ENCODE assay signal across 8 mouse cellular contexts in genomic region chr17:75435599-75435998, GRCm38 (mm10). TPM values are rescaled to one million over a fixed set of nuclear protein-coding genes. Genes with fewer than 3 reads are reported as not detected.
A peak's percentile ranks its signal among the peaks of the same experiment; 100 is the strongest.
DNase-seq lines count a peak whose midpoint lies in the region; ATAC-seq lines count a peak whose summit lies in the region.

Gene Rasgrp3 (plus strand): TSS chr17:75435896.

- peak within 1 kb of the TSS; percentile 10; the same call in 1 of the 2 replicates for H3K4me3 ChIP-seq in hindbrain, embryonic 15.5 days
- H3K4me3 ChIP-seq in hindbrain, embryonic 11.5 days (ENCODE audit: low read depth, low read length) = no peak within 1 kb of the TSS
- H3K4me3 ChIP-seq in heart, embryonic 13.5 days = peak within 1 kb of the TSS; percentile 45
- no peak within 1 kb of the TSS for H3K4me3 ChIP-seq in limb, embryonic 12.5 days (replicated peaks)
- H3K4me3 ChIP-seq in stomach, embryonic 14.5 days (ENCODE audit: low read depth, low read length) = peak within 1 kb of the TSS; percentile 3; the same call in 1 of the 2 replicates
- H3K4me3 ChIP-seq in forebrain, embryonic 12.5 days (replicated peaks) = no peak within 1 kb of the TSS

- H3K4me1 ChIP-seq in hindbrain, embryonic 15.5 days (replicated peaks) = peaks cover 8% of the 10 kb centered on the region
- no peaks in the 10 kb centered on the region for H3K4me1 ChIP-seq in hindbrain, embryonic 11.5 days (replicated peaks; ENCODE audit: control insufficient read depth, insufficient read depth, low read length)
- H3K4me1 ChIP-seq in heart, embryonic 13.5 days = peaks cover 20% of the 10 kb centered on the region
- peaks cover 6% of the 10 kb centered on the region; the same call in 1 of the 2 replicates for H3K4me1 ChIP-seq in limb, embryonic 12.5 days (replicated peaks)
- H3K4me1 ChIP-seq in stomach, embryonic 14.5 days (ENCODE audit: control insufficient read depth, insufficient read depth, low read length) = peaks cover 4% of the 10 kb centered on the region; the same call in 1 of the 2 replicates
- H3K4me1 ChIP-seq in forebrain, embryonic 12.5 days = 0 out of 2 replicates have a peak, but pooled peaks cover 4% of the 10 kb centered on the region

- 0 out of 2 replicates have a peak within 1 kb of the TSS, but pooled peaks have one; percentile 34 for H3K27ac ChIP-seq in hindbrain, embryonic 15.5 days (replicated peaks)
- H3K27ac ChIP-seq in hindbrain, embryonic 11.5 days (ENCODE audit: low read depth, low read length) = no peak within 1 kb of the TSS
- peak within 1 kb of the TSS; percentile 78 for H3K27ac ChIP-seq in heart, embryonic 13.5 days (replicated peaks)
- H3K27ac ChIP-seq in limb, embryonic 12.5 days = peak within 1 kb of the TSS; percentile 23; the same call in 1 of the 2 replicates
- peak within 1 kb of the TSS; percentile 12; the same call in 1 of the 2 replicates for H3K27ac ChIP-seq in stomach, embryonic 14.5 days (ENCODE audit: low read length)
- H3K27ac ChIP-seq in forebrain, embryonic 12.5 days = no peak within 1 kb of the TSS

- no peaks in the 10 kb centered on the region for H3K9me3 ChIP-seq in hindbrain, embryonic 15.5 days
- H3K9me3 ChIP-seq in hindbrain, embryonic 11.5 days (ENCODE audit: control insufficient read depth, low read length) = no peaks in the 10 kb centered on the region
- H3K9me3 ChIP-seq in heart, embryonic 13.5 days = no peaks in the 10 kb centered on the region
- H3K9me3 ChIP-seq in limb, embryonic 12.5 days = no peaks in the 10 kb centered on the region
- no peaks in the 10 kb centered on the region for H3K9me3 ChIP-seq in stomach, embryonic 14.5 days (ENCODE audit: control insufficient read depth, low read depth, low read length)
- no peaks in the 10 kb centered on the region for H3K9me3 ChIP-seq in forebrain, embryonic 12.5 days

- H3K36me3 ChIP-seq in hindbrain, embryonic 15.5 days = no peaks in the 10 kb centered on the region
- no peaks in the 10 kb centered on the region for H3K36me3 ChIP-seq in hindbrain, embryonic 11.5 days (ENCODE audit: control insufficient read depth, insufficient read depth, low read length)
- H3K36me3 ChIP-seq in heart, embryonic 13.5 days = no peaks in the 10 kb centered on the region
- H3K36me3 ChIP-seq in limb, embryonic 12.5 days = no peaks in the 10 kb centered on the region
- no peaks in the 10 kb centered on the region for H3K36me3 ChIP-seq in stomach, embryonic 14.5 days (ENCODE audit: control insufficient read depth, insufficient read depth, low read length)
- H3K36me3 ChIP-seq in forebrain, embryonic 12.5 days (replicated peaks) = no peaks in the 10 kb centered on the region

- H3K9ac ChIP-seq in hindbrain, embryonic 15.5 days = no peak within 1 kb of the TSS
- H3K9ac ChIP-seq in hindbrain, embryonic 11.5 days (ENCODE audit: low read depth, low read length) = no peak within 1 kb of the TSS
- H3K9ac ChIP-seq in heart, embryonic 13.5 days = peak within 1 kb of the TSS; percentile 67
- no peak within 1 kb of the TSS for H3K9ac ChIP-seq in limb, embryonic 12.5 days (replicated peaks)
- no peak within 1 kb of the TSS for H3K9ac ChIP-seq in stomach, embryonic 14.5 days (replicated peaks; ENCODE audit: low read depth, low read length)
- H3K9ac ChIP-seq in forebrain, embryonic 12.5 days = no peak within 1 kb of the TSS

- no peaks in the 10 kb centered on the region for H3K27me3 ChIP-seq in hindbrain, embryonic 15.5 days
- no peaks in the 10 kb centered on the region for H3K27me3 ChIP-seq in hindbrain, embryonic 11.5 days (ENCODE audit: control insufficient read depth, insufficient read depth, low read length)
- H3K27me3 ChIP-seq in heart, embryonic 13.5 days (replicated peaks) = no peaks in the 10 kb centered on the region
- H3K27me3 ChIP-seq in limb, embryonic 12.5 days = no peaks in the 10 kb centered on the region
- no peaks in the 10 kb centered on the region for H3K27me3 ChIP-seq in stomach, embryonic 14.5 days (ENCODE audit: control insufficient read depth, insufficient read depth, low read length)
- H3K27me3 ChIP-seq in forebrain, embryonic 12.5 days = no peaks in the 10 kb centered on the region

- DNase-seq in hindbrain, embryonic 11.5 days (ENCODE audit: low spot score) = no peak
- no peak for DNase-seq in adrenal gland, postnatal 4 days (ENCODE audit: low spot score in 2 of 2)
- no peak for DNase-seq in frontal cortex, postnatal 14 days (ENCODE audit: low spot score in 2 of 2)

- 79% methylated on average over 6 of the region's 6 CpGs for whole genome bisulfite sequencing in hindbrain, embryonic 15.5 days
- 85% methylated on average over 6 of the region's 6 CpGs for WGBS in hindbrain, embryonic 11.5 days
- WGBS in heart, embryonic 13.5 days = 41% methylated on average over 6 of the region's 6 CpGs
- WGBS in limb, embryonic 12.5 days = 52% methylated on average over 6 of the region's 6 CpGs
- WGBS in stomach, embryonic 14.5 days = 63% methylated on average over 6 of the region's 6 CpGs
- WGBS in forebrain, embryonic 12.5 days = 74% methylated on average over 6 of the region's 6 CpGs

- no peak for ATAC-seq in hindbrain, embryonic 15.5 days (ENCODE audit: low FRiP score, low read depth)
- no peak for ATAC-seq in hindbrain, embryonic 11.5 days (ENCODE audit: low FRiP score)
- ATAC-seq in heart, embryonic 13.5 days (ENCODE audit: extremely low read depth, insufficient number of reproducible peaks, low FRiP score, low TSS enrichment) = no peak
- no peak for ATAC-seq in limb, embryonic 12.5 days (ENCODE audit: insufficient number of reproducible peaks, insufficient read depth, low FRiP score, low TSS enrichment, low read depth)
- ATAC-seq in stomach, embryonic 14.5 days (ENCODE audit: insufficient number of reproducible peaks, insufficient read depth, low FRiP score, low read depth) = no peak
- ATAC-seq in forebrain, embryonic 12.5 days (ENCODE audit: low FRiP score) = no peak

- H3K4me2 ChIP-seq in hindbrain, embryonic 15.5 days = no peak within 1 kb of the TSS
- H3K4me2 ChIP-seq in hindbrain, embryonic 11.5 days (replicated peaks; ENCODE audit: low read depth, low read length) = no peak within 1 kb of the TSS
- H3K4me2 ChIP-seq in heart, embryonic 13.5 days = peak within 1 kb of the TSS; percentile 55
- H3K4me2 ChIP-seq in limb, embryonic 12.5 days = no peak within 1 kb of the TSS
- no peak within 1 kb of the TSS for H3K4me2 ChIP-seq in stomach, embryonic 14.5 days (replicated peaks; ENCODE audit: low read depth, low read length)
- H3K4me2 ChIP-seq in forebrain, embryonic 12.5 days = no peak within 1 kb of the TSS

RNA-seq across cellular contexts. Expression of gene Rasgrp3, which starts in this region (rescaled TPM):
- polyA plus RNA-seq in hindbrain, embryonic 15.5 days (2015; fragmentation: Nextera tagmentation; extraction: Ambion mirVana) = 5.2 and 7.7 TPM in 2 replicates
- polyA plus RNA-seq in hindbrain, embryonic 11.5 days (2014; fragmentation: Nextera tagmentation; extraction: Ambion mirVana) = 7.6 and 10.4 TPM in 2 replicates
- total RNA-seq in adrenal gland, postnatal 4 days (2021) = 10 to 100 TPM; 27.3 to 27.5 TPM
- polyA plus RNA-seq in heart, embryonic 13.5 days (2015; fragmentation: Nextera tagmentation; extraction: Ambion mirVana) = 15.6 and 15.7 TPM in 2 replicates
- 6.4 and 7.4 TPM in 2 replicates for polyA plus RNA-seq in limb, embryonic 12.5 days (2016; fragmentation: Nextera tagmentation; extraction: Ambion mirVana)
- polyA plus RNA-seq in stomach, embryonic 14.5 days (2014; fragmentation: Nextera tagmentation; extraction: Ambion mirVana) = 16.5 and 17.9 TPM in 2 replicates
- 5.7 and 6.3 TPM in 2 replicates for polyA plus RNA-seq in forebrain, embryonic 12.5 days (2016; fragmentation: Nextera tagmentation; extraction: Ambion mirVana)

Comparison
In these comparisons a context has a peak if more than half of its experiments do, and no peak if none do; other contexts are left out.
1. H3K27ac ChIP-seq: peak in hindbrain, embryonic 15.5 days (single experiment), heart, embryonic 13.5 days (single experiment), limb, embryonic 12.5 days (single experiment) and stomach, embryonic 14.5 days (single experiment); none in hindbrain, embryonic 11.5 days (single experiment) and forebrain, embryonic 12.5 days (single experiment).
2. H3K4me3 ChIP-seq: peak in hindbrain, embryonic 15.5 days (single experiment), heart, embryonic 13.5 days (single experiment) and stomach, embryonic 14.5 days (single experiment); none in hindbrain, embryonic 11.5 days (single experiment), limb, embryonic 12.5 days (single experiment) and forebrain, embryonic 12.5 days (single experiment).